Mouse (Mus musculus) embryonic facial prominence, embryonic 13.5 days (tissue): ENCODE measurements around the gene Gm20716. TPM values are rescaled to one million over a fixed set of nuclear protein-coding genes. Genes with fewer than 3 reads are reported as not detected.

ENCODE experiments used
- ATAC-seq: fragments of 200-750 bp; cut with Nextera tagmentation; 2 replicates; pipeline ENCODE4 v1.8.0; 2017; ENCODE audit warnings: low read depth; ENCODE audit not compliant: insufficient number of reproducible peaks, insufficient read depth, low FRiP score, low TSS enrichment
- H3K27ac ChIP-seq: fragments of 300-500 bp; sonication (generic); 2 replicates; pipeline ENCODE4 v1.5.1; 2015; ENCODE audit warnings: moderate library complexity, mild to moderate bottlenecking, inconsistent platforms
- H3K27me3 ChIP-seq: fragments of 300-500 bp; sonication (generic); 2 replicates; pipeline ENCODE4 v1.6.1; 2015; ENCODE audit warnings: mild to moderate bottlenecking, inconsistent platforms
- H3K36me3 ChIP-seq: fragments of 300-500 bp; sonication (generic); 2 replicates; pipeline ENCODE4 v1.6.1; 2015; ENCODE audit warnings: mild to moderate bottlenecking, inconsistent platforms
- H3K4me1 ChIP-seq: fragments of 300-500 bp; sonication (generic); 2 replicates; pipeline ENCODE4 v1.6.1; 2015; ENCODE audit warnings: inconsistent platforms
- H3K4me2 ChIP-seq: fragments of 300-500 bp; sonication (generic); 2 replicates; pipeline ENCODE4 v1.6.1; 2015; ENCODE audit warnings: moderate library complexity, mild to moderate bottlenecking, inconsistent platforms
- H3K4me3 ChIP-seq: fragments of 300-500 bp; sonication (generic); 2 replicates; pipeline ENCODE4 v1.5.1; 2015; ENCODE audit warnings: mild to moderate bottlenecking, inconsistent platforms
- H3K9ac ChIP-seq: fragments of 300-500 bp; sonication (generic); 2 replicates; pipeline ENCODE4 v1.6.1; 2015; ENCODE audit warnings: mild to moderate bottlenecking, inconsistent platforms
- H3K9me3 ChIP-seq: fragments of 300-500 bp; sonication (generic); 2 replicates; pipeline ENCODE4 v1.6.1; 2016; ENCODE audit warnings: inconsistent platforms
- WGBS: fragments of 180-500 bp; shearing (Covaris S2); methylation state at CpG from one replicate; pipeline ENCODE4 v1.1.7; 2015; ENCODE audit warnings: mixed read lengths; 5-methylcytosine and 5-hydroxymethylcytosine counted together
- polyA plus RNA-seq: library from polyadenylated mRNA; unstranded; fragments of >200 nt; fragmentation: Nextera tagmentation; extraction: Ambion mirVana; gene quantifications from 2 replicates; pipeline ENCODE4 v1.2.1, GENCODE M21; 2015

Gm20716 gene
- polyA plus RNA-seq, 1 experiment from 2014 or later, result 26.0 TPM

- Histone ChIP-seq H3K27ac (no peak overlapping the region), H3K27me3 (no peaks in the 10 kb centered on the region; the same call in 1 of the 2 replicates), H3K4me2 (no peak overlapping the region), H3K4me3 (no peak overlapping the region), H3K9ac (no peak overlapping the region), H3K9me3 (no peaks in the 10 kb centered on the region), H3K36me3 (no peaks in the 10 kb centered on the region), H3K4me1 (peaks cover 3% of the 10 kb centered on the region; the same call in 1 of the 2 replicates)
- 13% methylated on average over 8 of the region's 8 CpGs for WGBS
- no peak for ATAC-seq
Measured at GRCm38 (mm10) chr2:168250270-168250669, 20.1 kb upstream of the Gm20716 start.

GRCm38 (mm10) chr2:168248856-168249245 lies 18.7 kb upstream of the Gm20716 start:
- H3K4me2 ChIP-seq, result no peak overlapping the region
- WGBS, result 10% methylated on average over 2 of the region's 2 CpGs
- no peak for ATAC-seq
- H3K36me3 ChIP-seq, result no peaks in the 10 kb centered on the region
- no peaks in the 10 kb centered on the region; the same call in 1 of the 2 replicates for H3K27me3 ChIP-seq
- no peak overlapping the region for H3K4me3 ChIP-seq
- H3K27ac ChIP-seq, result no peak overlapping the region
- no peak overlapping the region for H3K9ac ChIP-seq
- H3K9me3 ChIP-seq, result no peaks in the 10 kb centered on the region
- no peaks in the 10 kb centered on the region; the same call in 1 of the 2 replicates for H3K4me1 ChIP-seq

GRCm38 (mm10) chr2:168248167-168248855 lies 18.1 kb upstream of the Gm20716 start:
- Histone ChIP-seq H3K27me3 (no peaks in the 10 kb centered on the region; the same call in 1 of the 2 replicates), H3K27ac (no peak overlapping the region), H3K9ac (no peak overlapping the region), H3K4me1 (no peaks in the 10 kb centered on the region; the same call in 1 of the 2 replicates), H3K36me3 (no peaks in the 10 kb centered on the region), H3K4me3 (no peak overlapping the region), H3K9me3 (no peaks in the 10 kb centered on the region), H3K4me2 (no peak overlapping the region)
- no peak for ATAC-seq
- 70% methylated on average over 8 of the region's 8 CpGs for WGBS

- WGBS, result 33% methylated on average over 8 of the region's 8 CpGs
- H3K27me3 ChIP-seq, result no peaks in the 10 kb centered on the region; the same call in 1 of the 2 replicates
- no peak for ATAC-seq
- no peak overlapping the region for H3K4me3 ChIP-seq
- H3K36me3 ChIP-seq, result no peaks in the 10 kb centered on the region
- H3K4me2 ChIP-seq, result no peak overlapping the region
- H3K4me1 ChIP-seq, result no peaks in the 10 kb centered on the region; the same call in 1 of the 2 replicates
- no peaks in the 10 kb centered on the region for H3K9me3 ChIP-seq
- no peak overlapping the region for H3K9ac ChIP-seq
- no peak overlapping the region for H3K27ac ChIP-seq
Measured at GRCm38 (mm10) chr2:168245571-168245970, 15.4 kb upstream of the Gm20716 start.

GRCm38 (mm10) chr2:168243278-168243677 lies 13.1 kb upstream of the Gm20716 start:
- H3K4me1 ChIP-seq, result no peaks in the 10 kb centered on the region; the same call in 1 of the 2 replicates
- H3K4me2 ChIP-seq, result no peak overlapping the region
- H3K9me3 ChIP-seq, result no peaks in the 10 kb centered on the region
- ATAC-seq, result no peak
- H3K4me3 ChIP-seq, result no peak overlapping the region
- H3K9ac ChIP-seq, result no peak overlapping the region
- no peaks in the 10 kb centered on the region; the same call in 1 of the 2 replicates for H3K27me3 ChIP-seq
- 65% methylated on average over 4 of the region's 4 CpGs for WGBS
- H3K27ac ChIP-seq, result no peak overlapping the region
- no peaks in the 10 kb centered on the region for H3K36me3 ChIP-seq

GRCm38 (mm10) chr2:168242841-168243240 lies 12.7 kb upstream of the Gm20716 start:
- no peak overlapping the region for H3K9ac ChIP-seq
- peak; percentile 23; the same call in 1 of the 2 replicates for ATAC-seq
- no peaks in the 10 kb centered on the region; the same call in 1 of the 2 replicates for H3K4me1 ChIP-seq
- no peak overlapping the region for H3K27ac ChIP-seq
- H3K4me2 ChIP-seq, result no peak overlapping the region
- no peak overlapping the region for H3K4me3 ChIP-seq
- no peaks in the 10 kb centered on the region; the same call in 1 of the 2 replicates for H3K27me3 ChIP-seq
- no peaks in the 10 kb centered on the region for H3K9me3 ChIP-seq
- no peaks in the 10 kb centered on the region for H3K36me3 ChIP-seq

GRCm38 (mm10) chr2:168238335-168238734 lies 8.2 kb upstream of the Gm20716 start:
- Histone ChIP-seq H3K4me2 (no peak overlapping the region), H3K4me1 (no peaks in the 10 kb centered on the region), H3K9ac (no peak overlapping the region), H3K9me3 (no peaks in the 10 kb centered on the region), H3K4me3 (no peak overlapping the region), H3K36me3 (peaks cover 13% of the 10 kb centered on the region), H3K27me3 (no peaks in the 10 kb centered on the region), H3K27ac (no peak overlapping the region)
- no peak for ATAC-seq
- 87% methylated on average over 4 of the region's 4 CpGs for whole genome bisulfite sequencing

GRCm38 (mm10) chr2:168233286-168233685 lies 3.1 kb upstream of the Gm20716 start:
- ATAC-seq, result no peak
- H3K27ac ChIP-seq, result no peak overlapping the region
- no peaks in the 10 kb centered on the region for H3K27me3 ChIP-seq
- 93% methylated on average over 5 of the region's 5 CpGs for WGBS
- H3K36me3 ChIP-seq, result peaks cover 15% of the 10 kb centered on the region
- no peak overlapping the region for H3K4me3 ChIP-seq
- H3K4me1 ChIP-seq, result peaks cover 27% of the 10 kb centered on the region
- H3K9ac ChIP-seq, result no peak overlapping the region
- no peak overlapping the region for H3K4me2 ChIP-seq
- no peaks in the 10 kb centered on the region for H3K9me3 ChIP-seq

- Histone ChIP-seq H3K4me2 (peak overlapping the region; percentile 100), H3K4me3 (peak overlapping the region; percentile 100), H3K4me1 (peaks cover 32% of the 10 kb centered on the region), H3K27ac (no peak overlapping the region), H3K36me3 (peaks cover 19% of the 10 kb centered on the region), H3K9me3 (no peaks in the 10 kb centered on the region), H3K9ac (peak overlapping the region; percentile 96), H3K27me3 (no peaks in the 10 kb centered on the region)
- ATAC-seq, result no peak
- WGBS, result 63% methylated on average over 33 of the region's 33 CpGs
Measured at GRCm38 (mm10) chr2:168231471-168231829, 1.3 kb upstream of the Gm20716 start.

GRCm38 (mm10) chr2:168230773-168231470 lies 758 bp upstream of the Gm20716 start:
- Histone ChIP-seq H3K36me3 (peaks cover 24% of the 10 kb centered on the region), H3K4me3 (peak overlapping the region; percentile 100), H3K4me1 (peaks cover 32% of the 10 kb centered on the region), H3K9ac (peak overlapping the region; percentile 96), H3K27ac (peak overlapping the region; percentile 88), H3K9me3 (no peaks in the 10 kb centered on the region), H3K4me2 (peak overlapping the region; percentile 100), H3K27me3 (no peaks in the 10 kb centered on the region)
- peak; percentile 5; the same call in 1 of the 2 replicates for ATAC-seq
- 4% methylated on average over 91 of the region's 105 CpGs for WGBS

- Histone ChIP-seq H3K4me3 (peak overlapping the region; percentile 100), H3K4me2 (peak overlapping the region; percentile 100), H3K27me3 (no peaks in the 10 kb centered on the region), H3K36me3 (peaks cover 37% of the 10 kb centered on the region), H3K4me1 (peaks cover 32% of the 10 kb centered on the region), H3K27ac (peak overlapping the region; percentile 88; the same call in 1 of the 2 replicates), H3K9me3 (no peaks in the 10 kb centered on the region), H3K9ac (peak overlapping the region; percentile 96)
- WGBS, result 20% methylated on average over 41 of the region's 41 CpGs
- ATAC-seq, result no peak
Measured at GRCm38 (mm10) chr2:168229116-168230025, 793 bp downstream of the Gm20716 start.
